Mouse (Mus musculus): ENCODE results near the gene Gm13276. TPM values are rescaled to one million over a fixed set of nuclear protein-coding genes. Genes with fewer than 3 reads are reported as not detected.
"Not testable (repeated sequence)": the region's sequence is repeated elsewhere in the genome, so short reads cannot be mapped to it uniquely, and the experiment has no call there.

Gene Gm13276
- total and polyA plus RNA-seq, 3 experiments = not detected

- not testable (repeated sequence) for H3K9ac ChIP-seq (ENCODE audit: control insufficient read depth, low read depth, low read length, poor library complexity, severe bottlenecking); H3K4me3 ChIP-seq (ENCODE audit: control insufficient read depth in 1 of 2, insufficient read depth in 1 of 2, low read depth in 2 of 2, low read length in 2 of 2); H3K79me2 ChIP-seq (ENCODE audit: control insufficient read depth, insufficient read depth, low read length, poor library complexity); DNase-seq (ENCODE audit: low read depth, low spot score); H3K27me3 ChIP-seq (ENCODE audit: control insufficient read depth in 1 of 2, insufficient read depth in 2 of 2, low read length in 2 of 2); H3K27ac ChIP-seq (ENCODE audit: control insufficient read depth, low read depth, low read length); H3K4me1 ChIP-seq (ENCODE audit: control insufficient read depth in 1 of 2, insufficient read depth in 2 of 2, low read length in 2 of 2); H3K9me3 ChIP-seq (replicated peaks; ENCODE audit: insufficient read depth, low read length); H3K36me3 ChIP-seq (ENCODE audit: control insufficient read depth in 1 of 2, insufficient read depth in 2 of 2, low read length in 2 of 2)
These were observed 3.2 kb upstream of the Gm13276 start for GRCm38 (mm10) chr4:88782335-88782734.

GRCm38 (mm10) chr4:88788402-88788801, 2.9 kb downstream of the Gm13276 start, which contains the start of gene Gm13277:
Gene Gm13277, plus strand, starts transcription at chr4:88788632.
- not testable (repeated sequence) for H3K36me3 ChIP-seq (ENCODE audit: control insufficient read depth in 1 of 2, insufficient read depth in 2 of 2, low read length in 2 of 2); H3K9me3 ChIP-seq (replicated peaks; ENCODE audit: insufficient read depth, low read length); H3K4me1 ChIP-seq (ENCODE audit: control insufficient read depth in 1 of 2, insufficient read depth in 2 of 2, low read length in 2 of 2); H3K27me3 ChIP-seq (ENCODE audit: control insufficient read depth in 1 of 2, insufficient read depth in 2 of 2, low read length in 2 of 2); DNase-seq (ENCODE audit: low read depth, low spot score); H3K27ac ChIP-seq (ENCODE audit: control insufficient read depth, low read depth, low read length); H3K79me2 ChIP-seq (ENCODE audit: control insufficient read depth, insufficient read depth, low read length, poor library complexity); H3K9ac ChIP-seq (ENCODE audit: control insufficient read depth, low read depth, low read length, poor library complexity, severe bottlenecking); H3K4me3 ChIP-seq (ENCODE audit: control insufficient read depth in 1 of 2, insufficient read depth in 1 of 2, low read depth in 2 of 2, low read length in 2 of 2)

- H3K79me2 ChIP-seq (ENCODE audit: control insufficient read depth, insufficient read depth, low read length, poor library complexity); H3K4me1 ChIP-seq (ENCODE audit: control insufficient read depth in 1 of 2, insufficient read depth in 2 of 2, low read length in 2 of 2); DNase-seq (ENCODE audit: low read depth, low spot score); H3K27me3 ChIP-seq (ENCODE audit: control insufficient read depth in 1 of 2, insufficient read depth in 2 of 2, low read length in 2 of 2); H3K36me3 ChIP-seq (ENCODE audit: control insufficient read depth in 1 of 2, insufficient read depth in 2 of 2, low read length in 2 of 2); H3K9me3 ChIP-seq (replicated peaks; ENCODE audit: insufficient read depth, low read length); H3K4me3 ChIP-seq (ENCODE audit: control insufficient read depth in 1 of 2, insufficient read depth in 1 of 2, low read depth in 2 of 2, low read length in 2 of 2); H3K9ac ChIP-seq (ENCODE audit: control insufficient read depth, low read depth, low read length, poor library complexity, severe bottlenecking); H3K27ac ChIP-seq (ENCODE audit: control insufficient read depth, low read depth, low read length): not testable (repeated sequence)
These were observed 5.7 kb downstream of the Gm13276 start, which contains the start of gene Gm13278 for GRCm38 (mm10) chr4:88791250-88791649. Gene Gm13278, plus strand, starts transcription at chr4:88791550.

- not testable (repeated sequence) for H3K27ac ChIP-seq (ENCODE audit: control insufficient read depth, low read depth, low read length); H3K27me3 ChIP-seq (ENCODE audit: control insufficient read depth in 1 of 2, insufficient read depth in 2 of 2, low read length in 2 of 2); H3K79me2 ChIP-seq (ENCODE audit: control insufficient read depth, insufficient read depth, low read length, poor library complexity); H3K4me1 ChIP-seq (ENCODE audit: control insufficient read depth in 1 of 2, insufficient read depth in 2 of 2, low read length in 2 of 2); DNase-seq (ENCODE audit: low read depth, low spot score); H3K4me3 ChIP-seq (ENCODE audit: control insufficient read depth in 1 of 2, insufficient read depth in 1 of 2, low read depth in 2 of 2, low read length in 2 of 2); H3K9me3 ChIP-seq (replicated peaks; ENCODE audit: insufficient read depth, low read length); H3K9ac ChIP-seq (ENCODE audit: control insufficient read depth, low read depth, low read length, poor library complexity, severe bottlenecking); H3K36me3 ChIP-seq (ENCODE audit: control insufficient read depth in 1 of 2, insufficient read depth in 2 of 2, low read length in 2 of 2)
These were observed 8.6 kb downstream of the Gm13276 start, which contains the start of gene Gm13275 for GRCm38 (mm10) chr4:88793936-88794675. Gene Gm13275, plus strand, starts transcription at chr4:88794487.

GRCm38 (mm10) chr4:88797097-88797496, 11.6 kb downstream of the Gm13276 start, which contains the start of gene Gm13279:
Gene Gm13279, plus strand, starts transcription at chr4:88797397.
- H3K4me3 ChIP-seq (ENCODE audit: control insufficient read depth in 1 of 2, insufficient read depth in 1 of 2, low read depth in 2 of 2, low read length in 2 of 2); H3K4me1 ChIP-seq (ENCODE audit: control insufficient read depth in 1 of 2, insufficient read depth in 2 of 2, low read length in 2 of 2); H3K9ac ChIP-seq (ENCODE audit: control insufficient read depth, low read depth, low read length, poor library complexity, severe bottlenecking); DNase-seq (ENCODE audit: low read depth, low spot score); H3K9me3 ChIP-seq (replicated peaks; ENCODE audit: insufficient read depth, low read length); H3K27me3 ChIP-seq (ENCODE audit: control insufficient read depth in 1 of 2, insufficient read depth in 2 of 2, low read length in 2 of 2); H3K36me3 ChIP-seq (ENCODE audit: control insufficient read depth in 1 of 2, insufficient read depth in 2 of 2, low read length in 2 of 2); H3K79me2 ChIP-seq (ENCODE audit: control insufficient read depth, insufficient read depth, low read length, poor library complexity); H3K27ac ChIP-seq (ENCODE audit: control insufficient read depth, low read depth, low read length): not testable (repeated sequence)

- H3K4me1 ChIP-seq (ENCODE audit: control insufficient read depth in 1 of 2, insufficient read depth in 2 of 2, low read length in 2 of 2); H3K9me3 ChIP-seq (replicated peaks; ENCODE audit: insufficient read depth, low read length); H3K9ac ChIP-seq (ENCODE audit: control insufficient read depth, low read depth, low read length, poor library complexity, severe bottlenecking); H3K27me3 ChIP-seq (ENCODE audit: control insufficient read depth in 1 of 2, insufficient read depth in 2 of 2, low read length in 2 of 2); H3K27ac ChIP-seq (ENCODE audit: control insufficient read depth, low read depth, low read length); DNase-seq (ENCODE audit: low read depth, low spot score); H3K36me3 ChIP-seq (ENCODE audit: control insufficient read depth in 1 of 2, insufficient read depth in 2 of 2, low read length in 2 of 2); H3K79me2 ChIP-seq (ENCODE audit: control insufficient read depth, insufficient read depth, low read length, poor library complexity); H3K4me3 ChIP-seq (ENCODE audit: control insufficient read depth in 1 of 2, insufficient read depth in 1 of 2, low read depth in 2 of 2, low read length in 2 of 2): not testable (repeated sequence)
These were observed 13.9 kb downstream of the Gm13276 start, which contains the start of gene Gm13285 for GRCm38 (mm10) chr4:88799365-88799764. Gene Gm13285, plus strand, starts transcription at chr4:88799665.

- not testable (repeated sequence) for H3K27ac ChIP-seq (ENCODE audit: control insufficient read depth, low read depth, low read length); H3K9ac ChIP-seq (ENCODE audit: control insufficient read depth, low read depth, low read length, poor library complexity, severe bottlenecking); H3K9me3 ChIP-seq (replicated peaks; ENCODE audit: insufficient read depth, low read length); H3K4me3 ChIP-seq (ENCODE audit: control insufficient read depth in 1 of 2, insufficient read depth in 1 of 2, low read depth in 2 of 2, low read length in 2 of 2); H3K4me1 ChIP-seq (ENCODE audit: control insufficient read depth in 1 of 2, insufficient read depth in 2 of 2, low read length in 2 of 2); H3K79me2 ChIP-seq (ENCODE audit: control insufficient read depth, insufficient read depth, low read length, poor library complexity); DNase-seq (ENCODE audit: low read depth, low spot score); H3K36me3 ChIP-seq (ENCODE audit: control insufficient read depth in 1 of 2, insufficient read depth in 2 of 2, low read length in 2 of 2); H3K27me3 ChIP-seq (ENCODE audit: control insufficient read depth in 1 of 2, insufficient read depth in 2 of 2, low read length in 2 of 2)
These were observed 17.4 kb downstream of the Gm13276 start, which contains the start of gene Gm13287 for GRCm38 (mm10) chr4:88802954-88803353. Gene Gm13287, plus strand, starts transcription at chr4:88803254.
